Mouse (Mus musculus): ENCODE data around the gene Ccdc137.
"Not testable (repeated sequence)": the region's sequence is repeated elsewhere in the genome, so short reads cannot be mapped to it uniquely, and the experiment has no call there.

Gene Ccdc137

DNA sequence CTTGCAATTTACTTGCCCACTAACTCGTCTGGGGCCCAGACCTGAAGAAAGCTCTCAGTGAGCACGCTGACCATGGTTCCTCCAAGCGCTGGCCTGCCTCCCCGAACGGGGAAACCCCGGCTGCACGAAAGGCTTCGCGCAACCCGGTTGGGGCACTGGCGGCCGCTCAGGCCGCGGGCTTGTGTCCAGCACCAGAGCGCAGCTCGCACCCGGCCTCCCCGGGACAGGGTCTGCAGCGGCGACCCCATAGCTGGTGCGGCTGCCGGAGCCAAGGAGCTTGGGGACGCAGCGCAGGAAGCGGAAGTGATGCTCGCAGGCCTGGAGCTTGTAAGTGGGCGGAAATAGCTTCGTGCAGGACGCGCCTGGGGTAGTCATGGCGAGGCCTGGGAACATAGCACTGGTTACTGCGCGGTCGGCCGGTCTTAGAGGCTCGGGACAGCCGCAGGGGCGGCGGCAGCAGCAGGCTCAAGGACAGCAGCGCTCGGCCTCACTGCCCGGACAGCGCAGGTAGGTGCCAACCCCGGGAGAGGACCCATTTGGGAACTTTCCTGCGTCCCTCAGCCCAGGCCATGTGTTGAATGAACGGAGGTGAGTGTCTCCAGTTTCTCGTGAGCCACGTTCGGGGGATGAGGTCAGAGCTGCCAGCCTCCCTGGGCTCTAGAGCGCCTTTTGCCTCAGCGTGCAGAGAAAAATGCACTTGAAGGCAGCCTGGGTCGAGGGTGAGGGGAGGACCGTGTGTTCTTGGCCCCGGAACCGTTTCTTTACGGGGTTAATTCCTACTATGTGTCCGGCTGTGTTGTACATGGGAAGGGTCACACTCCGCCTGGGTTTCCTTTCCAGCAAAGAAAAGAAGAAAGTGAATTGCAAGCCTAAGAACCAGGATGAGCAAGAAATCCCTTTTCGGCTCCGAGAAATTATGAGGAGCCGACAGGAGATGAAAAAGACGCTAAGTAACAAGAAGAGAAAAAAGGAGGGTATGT lies at the start of gene Ccdc137, which contains the start of gene Oxld1:
Ccdc137 (plus strand) TSS at position 344 of the 980 bp plus-strand sequence.
Oxld1 (minus strand) TSS at position 297 of the 980 bp plus-strand sequence.
- DNase-seq = peak; percentile 84

DNA sequence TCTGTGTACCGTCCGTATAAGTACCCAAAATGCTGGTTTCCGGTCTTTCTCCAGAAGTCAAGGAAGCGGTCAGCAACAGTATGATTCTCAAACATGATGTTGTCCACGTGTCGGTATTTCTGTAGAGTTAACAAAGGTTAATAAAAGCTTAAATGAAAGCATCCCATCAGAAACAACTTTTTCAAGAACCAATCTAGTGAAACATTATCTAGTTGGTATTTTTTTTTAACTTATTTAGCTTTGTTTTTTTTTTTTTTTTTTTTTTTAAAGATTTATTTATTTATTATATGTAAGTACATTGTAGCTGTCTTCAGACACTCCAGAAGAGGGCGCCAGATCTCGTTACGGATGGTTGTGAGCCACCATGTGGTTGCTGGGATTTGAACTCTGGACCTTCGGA lies 44.3 kb upstream of the Ccdc137 start:
- not testable (repeated sequence) for DNase-seq

DNA sequence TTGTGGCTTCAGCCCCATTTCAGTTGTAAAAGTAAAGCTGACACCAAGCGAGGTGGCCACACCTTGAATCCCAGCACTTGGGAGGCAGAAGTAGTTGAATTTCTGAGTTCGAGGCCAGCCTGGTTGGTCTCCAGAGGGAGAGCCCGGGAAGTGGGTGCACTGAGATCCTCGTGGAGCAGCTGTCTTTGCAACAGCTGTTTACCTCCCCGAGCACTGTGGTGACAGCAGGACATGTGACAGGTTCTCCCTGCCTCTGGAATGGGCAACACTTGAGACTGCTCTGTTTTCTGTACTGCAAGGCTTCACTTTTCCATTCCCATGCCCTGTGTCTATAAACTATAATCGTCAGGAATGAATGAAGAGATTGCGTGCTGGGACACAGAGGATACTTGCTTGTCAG lies 40.1 kb upstream of the Ccdc137 start:
- DNase-seq = no peak

DNA sequence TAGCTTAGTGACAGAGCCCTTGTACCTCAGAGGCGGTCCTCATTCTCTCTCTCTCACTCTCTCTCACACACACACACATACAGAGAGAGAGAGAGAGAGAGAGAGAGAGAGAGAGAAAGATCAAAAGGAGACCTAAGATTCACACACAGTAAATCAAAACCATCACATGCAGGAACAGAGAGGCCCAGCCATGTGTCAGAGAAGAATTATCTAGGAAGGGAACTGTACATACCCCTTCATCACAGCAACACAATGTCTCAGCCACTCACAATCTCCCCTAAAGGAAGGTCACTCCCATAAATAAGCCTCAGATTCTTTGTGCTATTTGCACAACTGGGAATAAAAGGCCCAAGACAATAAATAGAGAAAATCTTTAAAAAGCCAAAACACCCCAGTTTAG lies 39.3 kb upstream of the Ccdc137 start:
- no peak for DNase-seq

DNA sequence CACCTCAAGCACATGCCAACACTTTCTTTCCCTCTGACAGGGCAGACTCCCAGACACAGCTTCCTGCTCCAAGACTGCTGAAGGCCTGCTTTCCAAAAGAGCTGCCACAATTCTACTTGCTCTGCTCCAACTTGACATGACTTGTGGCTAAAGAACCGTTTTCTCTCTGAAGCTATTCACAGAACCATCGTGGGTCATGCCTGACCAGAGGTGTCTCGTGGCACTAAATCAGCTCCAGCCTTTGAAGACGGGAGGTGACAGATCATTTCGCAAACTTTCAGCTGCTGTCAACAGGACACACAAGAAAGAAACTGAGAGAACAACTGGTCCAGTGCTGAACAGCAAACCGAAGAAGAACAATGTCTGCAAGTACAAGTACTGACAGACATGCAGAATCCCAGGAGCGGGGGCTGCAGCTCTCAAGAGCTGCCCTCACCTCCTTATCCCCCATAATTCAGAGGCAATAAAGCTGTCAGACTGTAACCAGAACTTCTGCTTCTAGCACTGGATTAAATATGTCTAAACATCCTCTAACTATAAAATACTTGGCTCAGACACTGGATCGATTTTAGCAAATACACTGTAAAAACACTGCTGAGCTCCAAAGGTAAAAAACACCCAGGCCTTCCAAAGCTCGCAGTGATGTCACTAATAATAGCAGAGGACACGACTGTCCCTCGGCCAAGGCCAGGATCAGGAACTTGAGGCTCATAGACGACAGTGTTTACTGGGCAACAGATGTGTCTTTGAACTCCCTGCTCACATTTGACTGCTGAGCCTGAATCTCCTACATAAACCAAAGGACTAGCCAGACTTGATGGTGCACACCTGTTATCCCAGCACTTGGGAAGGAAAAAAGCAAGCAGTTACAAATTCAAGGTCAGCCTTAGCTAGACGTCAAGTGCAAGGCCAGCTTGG lies 35.0 kb upstream of the Ccdc137 start:
- no peak for DNase-seq

DNA sequence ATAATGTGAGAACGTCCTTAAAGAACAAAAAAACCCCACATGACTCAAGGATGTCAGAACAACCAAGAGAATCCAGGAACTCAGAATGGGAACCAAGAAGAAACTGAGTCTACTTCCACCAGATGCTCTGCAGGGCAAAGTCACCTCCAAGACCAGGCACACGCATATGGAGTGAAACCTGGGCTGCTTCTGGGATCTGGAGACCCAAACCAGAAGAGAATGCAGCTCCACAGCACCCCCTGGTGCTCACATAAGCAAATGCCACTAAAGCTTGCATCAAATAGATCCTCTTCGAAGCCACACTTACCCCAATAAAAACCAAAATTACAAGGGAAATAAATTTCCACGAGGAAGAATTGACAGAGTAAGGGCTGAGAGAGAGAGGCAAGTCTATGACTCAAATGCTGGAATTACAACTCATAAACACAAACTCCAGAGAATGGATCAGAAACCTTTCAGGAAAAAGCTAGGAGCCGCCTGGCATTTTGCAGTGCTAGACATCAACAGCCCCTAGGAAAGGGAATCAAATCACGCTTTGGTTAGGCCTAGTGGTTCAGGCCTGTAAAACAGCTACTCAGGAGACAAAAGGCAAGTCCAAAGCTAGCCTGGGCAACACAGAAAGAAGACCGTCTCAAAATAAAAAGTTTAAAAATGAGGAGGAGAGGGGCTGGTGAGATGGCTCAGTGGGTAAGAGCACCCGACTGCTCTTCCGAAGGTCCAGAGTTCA lies 34.2 kb upstream of the Ccdc137 start:
- peak; percentile 70 for DNase-seq

DNA sequence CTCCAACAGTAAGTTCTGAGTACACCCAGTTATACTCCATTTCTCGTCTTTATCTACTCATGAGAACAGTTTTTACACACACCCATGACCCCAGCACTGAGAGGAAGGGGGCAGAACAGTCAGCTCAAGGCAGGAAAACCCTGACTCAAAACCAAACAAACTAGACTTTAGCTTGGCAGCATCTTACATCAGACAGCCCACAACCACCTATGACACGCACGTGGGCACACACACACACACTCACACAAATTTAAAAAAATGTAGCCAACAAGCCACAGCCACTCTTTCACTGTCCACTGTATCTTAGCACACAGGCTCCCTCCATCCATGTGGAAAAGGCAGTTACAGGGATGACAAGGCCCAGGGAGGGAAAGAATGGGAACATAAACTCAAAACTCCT lies 31.2 kb upstream of the Ccdc137 start:
- no peak for DNase-seq

DNA sequence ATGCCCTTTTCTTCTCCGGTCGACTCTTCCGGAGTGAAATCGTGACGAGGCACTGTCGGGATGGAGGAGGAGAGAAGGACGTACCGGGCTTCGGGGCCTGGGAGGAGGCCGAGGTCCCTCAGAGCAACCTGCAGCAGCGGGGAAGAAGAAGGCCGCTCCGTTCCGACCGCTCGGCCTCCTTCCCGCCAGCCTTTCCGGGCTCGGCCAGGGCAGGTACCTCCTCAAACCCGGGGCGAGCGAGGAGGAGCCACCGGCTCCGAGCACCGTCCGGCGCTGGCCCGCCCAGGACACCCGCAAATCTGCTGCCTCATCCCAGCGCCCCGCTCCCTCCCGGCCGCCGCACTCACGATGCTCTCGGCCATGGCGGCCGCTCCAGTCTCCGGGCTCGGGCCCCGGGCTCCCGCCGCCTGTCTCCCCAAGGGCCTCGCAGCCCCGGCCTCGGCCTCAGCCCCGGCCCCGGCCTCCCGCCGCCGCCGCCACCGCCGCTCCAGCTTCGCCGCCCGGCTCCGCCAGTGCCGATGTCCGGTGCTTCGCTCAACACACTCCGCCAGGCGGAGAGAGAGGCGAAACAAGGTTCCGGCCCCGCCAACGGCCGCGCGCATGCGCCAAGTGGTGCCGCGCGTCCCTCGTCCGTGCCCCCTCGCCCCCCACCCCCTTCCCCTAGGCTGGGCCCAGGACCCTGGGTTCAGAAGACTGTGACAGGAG lies 20.6 kb upstream of the Ccdc137 start, which contains the start of gene Nploc4:
Nploc4 (minus strand) TSS at position 557 of the 705 bp plus-strand sequence.
- peak; percentile 90 for DNase-seq

DNA sequence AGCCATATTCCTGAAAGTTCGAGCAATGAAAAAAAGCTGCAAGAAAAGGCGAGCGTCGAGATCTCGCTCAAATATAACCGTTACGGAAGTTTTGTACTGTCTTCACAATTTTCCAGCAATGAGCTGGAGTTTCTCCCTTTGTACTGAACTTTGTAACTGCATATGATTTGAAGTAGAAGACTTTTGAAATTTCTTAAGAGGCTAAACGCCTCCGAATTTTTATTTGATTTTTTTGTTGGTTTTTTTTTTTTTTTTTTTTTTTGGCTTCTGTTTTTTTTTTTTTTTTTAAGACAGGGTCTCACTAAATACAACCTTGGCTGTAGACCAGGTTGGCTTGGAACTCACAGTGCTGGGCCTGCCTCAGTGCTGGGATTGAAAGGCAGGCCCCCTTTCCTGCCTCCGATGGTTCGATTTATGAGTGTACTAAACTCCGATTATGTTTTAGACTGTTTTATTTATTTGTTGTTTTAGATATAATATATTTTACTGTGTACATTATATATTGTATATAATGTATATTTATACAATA lies 20.0 kb upstream of the Ccdc137 start:
- DNase-seq = no peak

DNA sequence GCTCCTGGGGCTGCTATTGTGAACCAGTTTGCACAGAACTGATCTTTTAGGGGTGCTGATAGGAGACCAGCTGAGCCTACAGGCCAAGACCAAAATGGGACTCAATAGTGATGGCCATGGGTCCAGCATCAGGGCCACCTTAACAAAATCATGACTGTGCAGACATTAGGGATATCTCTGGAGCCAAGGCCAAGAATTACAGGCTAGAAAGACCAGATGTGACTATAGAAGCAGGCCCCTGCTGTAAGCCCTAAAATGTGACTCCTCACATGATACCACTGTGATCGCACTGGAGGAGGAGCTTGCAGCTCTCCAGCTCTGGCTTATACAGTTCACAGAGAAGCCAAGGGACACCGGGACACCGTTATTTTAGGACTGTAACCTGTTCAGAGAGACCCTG lies 15.6 kb upstream of the Ccdc137 start, which contains the start of gene Tspan10:
Tspan10 (plus strand) TSS at position 301 of the 400 bp plus-strand sequence.
- no peak for DNase-seq

DNA sequence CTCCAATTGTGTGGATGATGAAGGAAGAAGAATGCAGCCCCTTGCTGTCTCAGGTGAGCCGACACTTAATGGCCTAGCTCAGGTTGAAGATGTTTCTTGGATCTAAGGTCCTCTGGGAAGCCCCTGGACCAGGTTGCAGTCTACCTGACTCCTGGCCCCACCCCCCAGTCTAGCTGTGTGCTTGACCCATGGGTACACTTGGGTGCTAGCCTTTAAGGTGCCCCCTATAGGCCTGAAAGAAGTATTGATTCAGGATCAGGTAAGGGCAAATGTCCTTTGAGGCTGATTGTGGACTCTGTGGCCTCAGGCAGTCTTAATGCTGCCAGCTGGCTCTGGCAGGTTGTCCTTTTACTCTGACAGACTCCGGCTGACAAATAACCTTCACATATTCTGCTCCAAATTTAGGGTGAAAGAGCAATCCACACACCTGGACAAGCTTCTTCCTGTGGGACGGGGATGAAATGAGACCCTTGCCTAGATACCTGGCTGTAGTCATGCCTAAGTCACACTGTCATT lies 15.1 kb upstream of the Ccdc137 start:
- no peak for DNase-seq

DNA sequence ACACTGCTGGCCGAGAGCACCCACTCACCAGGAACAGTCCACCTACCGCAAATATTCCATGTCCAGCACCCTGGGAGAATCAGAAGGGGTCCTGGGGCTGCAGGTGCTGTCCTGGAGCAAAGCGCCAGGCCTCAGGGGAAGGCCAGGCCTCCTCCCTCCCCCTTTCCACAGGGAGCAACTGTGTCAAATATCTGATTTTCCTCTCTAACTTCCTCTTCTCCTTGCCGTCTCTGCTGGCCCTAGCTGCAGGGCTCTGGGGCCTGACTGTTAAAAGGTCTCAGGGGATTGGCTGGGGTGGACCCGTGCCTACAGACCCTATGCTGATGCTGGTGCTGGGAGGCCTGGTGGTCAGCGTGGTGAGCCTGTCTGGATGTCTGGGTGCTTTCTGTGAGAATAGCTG lies 13.8 kb upstream of the Ccdc137 start:
- no peak for DNase-seq

DNA sequence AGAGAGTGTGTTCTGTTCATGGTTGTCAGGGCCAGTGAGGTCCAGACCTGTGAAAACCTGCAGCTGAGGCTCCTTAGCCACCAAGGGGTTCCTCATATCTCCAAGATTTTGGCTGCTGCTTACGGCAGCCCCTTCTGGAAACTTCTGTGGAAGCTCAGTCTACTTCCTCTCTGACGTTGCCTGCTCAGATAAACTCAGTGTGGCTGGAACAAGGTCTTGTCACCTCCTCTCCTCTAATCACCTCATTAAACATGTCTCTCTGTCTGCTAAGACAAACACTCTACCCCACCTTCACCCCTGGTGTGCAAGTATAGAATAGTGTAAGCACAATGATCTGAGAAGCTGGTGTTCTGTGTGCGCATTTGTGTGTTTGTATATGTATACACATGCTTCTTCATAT lies 12.4 kb upstream of the Ccdc137 start:
- no peak for DNase-seq

DNA sequence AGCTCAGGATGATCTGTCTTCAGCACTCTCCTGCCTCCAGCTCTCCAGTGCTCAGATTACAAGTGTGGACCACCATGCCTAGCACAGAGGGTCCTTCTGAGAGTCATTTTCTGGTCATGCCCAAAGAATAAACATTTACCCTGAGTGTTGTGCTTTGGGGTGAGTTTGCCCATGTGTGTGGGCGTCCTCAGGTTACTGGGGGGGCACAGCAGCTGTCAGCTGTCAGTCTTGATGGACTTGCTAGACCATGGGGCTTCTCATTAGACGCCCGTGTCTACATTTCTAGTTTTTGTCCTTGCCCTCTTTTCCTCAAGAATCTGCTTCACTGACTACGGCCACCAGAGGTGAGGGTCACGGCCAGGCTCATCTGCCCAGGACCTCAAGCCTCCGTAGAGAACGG lies 10.7 kb upstream of the Ccdc137 start:
- DNase-seq = no peak

DNA sequence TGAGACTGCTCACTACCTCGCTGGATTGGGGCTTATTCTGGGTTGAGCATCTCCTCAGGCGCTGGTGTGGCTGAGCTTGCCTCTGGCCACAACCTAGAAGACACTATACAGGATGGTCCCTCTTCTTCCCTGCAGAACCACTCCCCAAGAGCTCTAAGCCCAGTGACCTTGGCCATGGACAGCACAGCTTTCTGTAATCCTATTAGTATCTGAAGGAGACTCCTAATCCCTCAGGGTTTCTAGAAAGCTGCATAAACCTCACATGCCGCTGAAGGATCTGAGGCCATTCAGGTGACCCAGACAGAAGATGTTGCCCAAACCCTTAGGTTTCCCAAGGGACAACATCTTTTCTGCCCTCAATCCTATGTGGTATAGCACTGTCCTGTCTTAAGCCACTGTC lies 5.7 kb upstream of the Ccdc137 start:
- DNase-seq = no peak

DNA sequence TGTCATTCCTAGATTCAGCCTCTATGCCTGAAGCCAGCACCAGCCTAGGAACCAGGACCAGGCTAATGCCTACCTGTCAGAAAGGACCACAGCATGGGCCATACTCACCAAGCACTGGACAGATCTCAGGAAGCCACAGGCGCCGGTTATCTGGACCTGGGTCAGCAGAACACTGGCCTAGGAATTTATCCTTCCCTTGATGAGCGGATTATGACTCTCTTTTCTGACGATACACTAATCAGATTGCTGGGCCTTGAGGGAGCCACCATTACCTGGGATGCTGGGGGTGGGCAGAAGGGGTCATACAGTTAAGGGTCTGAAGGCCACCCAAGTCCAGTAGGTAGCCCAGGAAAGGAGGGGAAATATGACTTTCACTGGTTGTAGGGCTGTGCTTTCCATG lies 4.6 kb upstream of the Ccdc137 start, which contains the start of gene Pde6g:
Pde6g (minus strand) TSS at position 195 of the 400 bp plus-strand sequence.
- no peak for DNase-seq

DNA sequence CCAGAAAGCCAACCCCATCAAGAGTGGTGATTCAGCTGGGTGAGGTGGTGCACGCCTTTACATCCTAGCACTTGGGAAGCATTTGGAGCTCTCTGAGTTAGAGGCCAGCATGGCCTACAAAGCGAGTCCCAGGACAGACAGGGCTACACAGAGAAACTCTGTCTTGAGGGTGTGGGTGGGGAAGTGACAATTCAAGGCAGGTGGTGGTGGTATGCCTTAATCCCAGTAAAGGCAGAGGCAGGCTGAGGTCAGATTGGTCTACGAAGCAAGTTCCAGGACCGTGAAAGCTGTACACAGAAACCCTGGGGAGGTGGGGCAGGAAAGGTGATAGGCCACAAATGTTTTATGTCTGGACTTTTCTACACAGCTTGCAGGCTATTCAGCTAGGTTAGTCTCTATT lies 3.0 kb upstream of the Ccdc137 start:
- no peak for DNase-seq

DNA sequence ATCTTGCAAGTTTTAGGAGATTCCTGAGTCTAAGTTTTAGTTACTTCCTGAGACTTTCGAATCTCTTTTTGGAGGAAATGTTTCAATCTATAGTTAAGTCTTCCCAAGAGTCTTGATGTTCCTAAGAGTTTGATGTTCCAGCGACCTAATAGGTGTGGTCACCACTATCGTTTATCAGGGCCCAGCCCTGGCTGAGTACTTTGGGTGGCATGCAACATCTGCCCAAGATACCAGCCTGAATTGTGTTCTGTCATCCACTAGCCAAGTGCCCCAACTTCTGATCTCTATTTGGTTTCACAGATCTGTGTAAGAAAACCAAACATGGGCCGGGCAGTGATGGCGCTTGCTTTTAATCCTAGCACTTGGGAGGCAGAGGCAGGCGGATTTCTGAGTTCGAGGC lies 2.5 kb upstream of the Ccdc137 start:
- DNase-seq = no peak

DNA sequence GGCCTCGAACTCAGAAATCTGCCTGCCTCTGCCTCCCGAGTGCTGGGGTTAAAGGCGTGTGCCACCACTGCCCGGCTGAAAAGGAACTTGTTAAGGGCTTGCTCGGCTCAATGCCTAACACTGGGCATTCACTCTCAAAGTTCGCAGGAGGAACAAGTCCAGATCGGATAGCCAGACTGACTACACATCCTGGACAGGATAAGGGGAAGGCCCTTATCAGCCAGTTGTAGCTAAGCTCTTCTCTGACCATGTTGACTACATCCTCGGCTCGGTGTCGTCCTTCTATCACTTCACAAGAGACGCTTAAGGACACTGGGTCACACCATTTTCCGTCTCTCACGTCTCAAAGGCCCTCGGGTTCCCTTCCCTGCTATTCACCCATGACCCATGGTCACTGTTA lies 545 bp upstream of the Ccdc137 start:
- DNase-seq = no peak

DNA sequence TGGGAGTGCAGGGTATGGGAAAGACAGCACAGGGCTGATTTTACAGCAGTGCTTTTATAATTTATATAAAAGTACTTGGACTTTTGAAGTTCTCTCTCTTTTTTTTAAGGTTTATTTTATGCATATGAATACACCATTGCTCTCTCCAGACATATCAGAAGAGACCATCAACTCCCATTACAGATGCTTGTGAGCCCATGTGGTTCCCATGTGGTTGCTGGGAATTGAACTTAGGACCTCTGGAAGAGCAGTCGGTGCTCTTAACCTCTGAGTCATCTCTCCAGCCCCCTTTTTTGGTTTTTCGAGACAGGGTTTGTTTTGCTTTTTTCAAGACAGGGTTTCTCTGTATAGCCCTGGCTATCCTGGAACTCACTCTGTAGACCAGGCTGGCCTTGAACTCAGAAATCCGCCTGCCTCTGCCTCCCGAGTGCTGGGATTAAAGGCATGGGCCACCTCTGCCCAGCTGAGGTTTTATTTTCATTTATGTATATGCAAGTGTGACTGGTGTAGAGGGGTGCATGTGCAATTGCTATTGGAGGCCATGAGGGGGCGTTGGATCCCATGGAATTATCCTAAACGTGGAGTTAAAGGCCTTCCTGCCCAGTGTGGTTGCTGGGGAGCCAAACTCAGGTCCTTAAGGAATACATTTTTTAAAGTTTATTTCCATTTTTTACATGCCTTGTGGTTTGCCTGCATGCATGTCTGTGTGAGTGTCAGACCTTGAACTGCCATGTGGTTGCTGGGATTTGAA lies 1.1 kb downstream of the Ccdc137 start:
- DNase-seq = no peak

DNA sequence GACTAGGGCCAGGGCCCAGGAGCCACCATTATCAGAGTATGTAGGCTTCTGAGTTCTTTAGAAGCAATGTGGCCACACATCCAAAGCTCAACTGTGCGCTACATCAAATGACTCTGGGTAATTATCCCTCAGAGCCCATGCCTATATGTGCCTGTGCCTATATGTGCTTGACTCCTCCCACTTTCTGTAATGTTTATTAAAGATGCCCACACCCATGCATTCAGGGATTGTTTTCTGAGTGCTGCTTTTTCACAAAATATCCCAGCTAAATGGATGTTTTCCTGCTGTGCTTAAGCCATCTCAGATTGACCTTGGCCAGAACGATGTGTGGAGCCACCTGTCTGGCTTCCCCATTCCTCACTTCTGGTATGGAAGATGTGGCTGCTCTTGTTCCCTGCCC lies 5.6 kb downstream of the Ccdc137 start:
- DNase-seq = no peak
